Mouse (Mus musculus): ENCODE results near the gene Blm.

Gene Blm

GRCm38 (mm10) chr7:80406186-80406585 is 128.7 kb downstream of the Blm start:
- no peak for DNase-seq (ENCODE audit: low spot score in 2 of 2)

DNA sequence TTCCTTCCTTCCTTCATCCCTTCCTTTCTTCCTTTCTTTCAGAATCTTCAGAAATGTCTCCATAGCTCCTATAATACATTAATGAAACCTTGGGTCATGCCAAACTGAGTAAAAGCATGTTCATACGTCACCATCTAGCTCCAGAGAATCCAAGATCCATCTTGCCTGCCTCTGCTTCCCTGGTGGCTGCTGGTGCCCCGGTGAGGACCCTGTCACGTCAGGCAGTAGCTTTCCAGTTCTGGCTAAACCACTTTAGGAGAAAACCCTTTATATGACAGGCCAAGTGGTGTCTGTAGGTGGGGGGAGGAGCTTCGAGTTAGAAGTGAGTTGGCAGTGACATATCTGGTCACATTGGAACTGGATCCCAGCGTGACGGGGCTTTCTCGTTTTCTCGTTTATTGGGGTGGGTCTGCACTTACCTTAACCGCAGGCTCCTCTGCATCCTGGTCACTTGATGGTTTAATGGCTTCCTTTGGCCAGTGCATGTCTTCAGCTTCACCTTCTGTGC is 129.7 kb downstream of the Blm start, which contains the start of gene Furin:
TSS of gene Furin (minus strand) at position 249 of the 508 bp plus-strand sequence.
- no peak for DNase-seq (ENCODE audit: low spot score in 2 of 2)

Measured in frontal cortex, postnatal 25 days (tissue).